Mouse (Mus musculus) brain, embryonic 18.5 days (tissue): ENCODE results near the gene Havcr2.
"Not testable (repeated sequence)": the region's sequence is repeated elsewhere in the genome, so short reads cannot be mapped to it uniquely, and the experiment has no call there.

ENCODE experiments used
- DNase-seq: peaks from one replicate; pipeline ENCODE4 v3.0.0-alpha.2; 2012; ENCODE audit warnings: low read depth, low spot score

Gene Havcr2

GRCm38 (mm10) chr11:46454453-46455045, at the start of gene Havcr2:
Gene Havcr2 (plus strand): TSS chr11:46454935.
- DNase-seq = no peak

- no peak for DNase-seq
Observed at GRCm38 (mm10) chr11:46404986-46405385, 49.7 kb upstream of the Havcr2 start.

DNA sequence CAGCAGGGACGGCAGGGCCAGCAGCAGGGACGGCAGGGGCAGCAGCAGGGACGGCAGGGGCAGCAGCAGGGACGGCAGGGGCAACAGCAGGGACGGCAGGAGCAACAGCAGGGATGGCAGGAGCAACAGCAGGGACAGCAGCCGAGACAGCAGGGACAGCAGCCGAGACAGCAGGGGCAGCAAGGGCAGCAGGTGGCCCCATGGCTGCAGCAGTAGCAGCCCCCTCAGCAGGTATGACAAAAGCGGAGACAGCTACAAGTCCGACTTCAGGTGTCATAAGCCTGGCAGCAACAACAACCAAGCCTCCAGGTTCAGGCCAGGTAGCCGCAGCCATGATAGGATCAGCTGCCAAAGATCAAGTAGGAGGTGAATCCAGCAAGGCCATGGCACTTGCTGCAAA, 48.0 kb upstream of the Havcr2 start:
- no peak for DNase-seq

DNA sequence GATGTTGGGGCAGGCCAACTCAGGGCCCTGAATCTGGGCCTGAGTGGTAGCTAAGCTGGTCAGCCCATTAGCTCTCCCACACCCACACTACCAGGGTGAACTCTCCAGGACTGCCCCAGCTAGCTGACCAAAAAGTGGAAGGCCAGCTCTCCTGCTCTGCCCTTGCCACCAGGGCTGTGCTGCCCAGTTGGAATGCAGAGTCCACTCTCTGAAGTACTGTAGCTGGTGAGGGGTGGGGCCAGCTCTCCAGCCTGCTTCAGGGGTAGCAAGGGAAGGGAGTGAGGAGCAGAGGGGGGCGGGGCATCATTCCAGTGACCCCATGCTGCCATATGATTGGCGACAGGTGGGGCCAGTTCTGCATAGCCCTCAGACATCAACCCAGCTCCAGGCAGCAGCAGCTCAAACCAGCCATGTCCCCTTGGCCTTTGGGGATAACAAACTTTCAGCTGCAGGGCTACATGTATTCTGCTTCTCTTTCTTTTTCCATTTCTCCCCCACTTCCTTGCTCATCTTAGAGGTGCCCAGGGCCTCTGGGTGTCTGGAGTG, 44.6 kb upstream of the Havcr2 start:
- DNase-seq = no peak

- DNase-seq = no peak
Observed at GRCm38 (mm10) chr11:46418438-46418837, 36.3 kb upstream of the Havcr2 start.

GRCm38 (mm10) chr11:46418860-46419259, 35.9 kb upstream of the Havcr2 start:
- DNase-seq = no peak

DNA sequence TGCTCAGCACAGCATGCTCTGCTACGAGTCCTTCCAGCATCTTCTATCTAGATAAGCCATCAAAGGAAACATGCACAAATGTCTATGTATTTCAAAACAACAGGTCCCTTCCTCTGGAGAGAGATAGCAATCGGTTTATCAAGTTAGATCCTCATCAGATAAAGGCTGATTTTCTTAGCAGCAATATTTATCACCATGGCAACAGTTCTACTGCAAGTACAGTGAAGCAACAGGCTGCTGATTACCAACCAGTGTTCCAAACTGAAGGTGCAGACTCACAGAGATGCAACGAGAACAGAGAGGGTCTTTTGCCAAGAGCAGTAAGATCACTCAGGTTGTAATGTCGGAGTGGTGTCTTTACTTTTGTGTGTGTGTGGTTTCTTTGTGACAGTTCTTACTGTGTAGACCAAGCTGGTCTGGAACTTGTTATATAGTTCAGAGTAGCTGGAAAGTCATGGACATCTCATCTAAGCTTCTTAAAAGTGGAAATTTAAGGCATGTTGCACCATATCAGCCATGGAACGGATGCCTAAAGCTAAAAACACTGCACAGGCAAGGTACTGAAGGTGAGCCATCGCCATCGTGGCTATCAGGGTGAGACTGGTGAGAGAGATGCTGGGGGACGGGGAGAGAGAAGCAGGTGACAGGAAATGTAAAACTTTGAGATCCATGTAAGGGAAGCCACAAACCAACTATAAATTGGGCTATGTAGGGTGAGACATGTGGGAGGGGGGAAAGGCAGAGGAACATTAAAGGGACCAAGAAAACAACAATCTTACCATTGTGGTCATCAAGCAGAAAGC, 33.4 kb upstream of the Havcr2 start:
- no peak for DNase-seq

DNA sequence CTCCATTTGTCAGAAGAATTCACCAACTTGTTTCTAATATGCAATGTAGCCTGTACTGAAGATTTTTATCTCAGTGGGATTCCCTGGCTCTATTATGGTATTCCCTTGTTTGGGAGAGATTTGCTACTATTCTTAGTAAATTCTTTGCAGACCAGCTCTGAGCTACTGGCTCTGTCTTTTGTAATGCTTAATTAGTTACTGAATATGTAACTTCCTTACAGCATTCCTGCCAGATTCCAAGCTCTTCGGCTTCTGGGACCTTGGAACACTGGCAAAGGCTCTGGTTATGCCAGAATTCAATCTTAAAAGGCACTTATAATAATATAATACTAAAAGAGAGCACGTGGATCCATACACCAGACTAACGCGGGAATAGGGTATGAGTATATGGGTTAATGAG, 26.6 kb upstream of the Havcr2 start:
- DNase-seq = not testable (repeated sequence)

DNA sequence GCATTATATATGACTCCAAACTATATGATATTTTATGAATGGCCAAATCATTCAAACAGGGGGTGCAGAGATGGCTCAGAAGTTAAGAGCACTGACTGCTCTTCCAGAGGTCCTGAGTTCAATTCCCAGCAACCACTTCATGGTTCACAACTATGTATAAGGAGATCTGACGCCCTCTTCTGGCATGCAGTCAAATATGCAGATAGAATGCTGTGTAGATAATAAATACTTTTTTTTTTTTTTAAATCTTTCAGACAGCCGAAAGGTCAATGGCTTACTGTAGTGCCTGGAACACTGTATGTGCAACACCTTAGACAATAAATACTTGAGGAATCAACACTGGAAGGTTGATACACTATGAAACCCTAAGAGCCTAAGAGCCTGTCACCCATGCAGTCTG, 24.6 kb upstream of the Havcr2 start:
- no peak for DNase-seq

- DNase-seq = peak; percentile 42
Observed at GRCm38 (mm10) chr11:46431129-46431528, 23.6 kb upstream of the Havcr2 start.

DNA sequence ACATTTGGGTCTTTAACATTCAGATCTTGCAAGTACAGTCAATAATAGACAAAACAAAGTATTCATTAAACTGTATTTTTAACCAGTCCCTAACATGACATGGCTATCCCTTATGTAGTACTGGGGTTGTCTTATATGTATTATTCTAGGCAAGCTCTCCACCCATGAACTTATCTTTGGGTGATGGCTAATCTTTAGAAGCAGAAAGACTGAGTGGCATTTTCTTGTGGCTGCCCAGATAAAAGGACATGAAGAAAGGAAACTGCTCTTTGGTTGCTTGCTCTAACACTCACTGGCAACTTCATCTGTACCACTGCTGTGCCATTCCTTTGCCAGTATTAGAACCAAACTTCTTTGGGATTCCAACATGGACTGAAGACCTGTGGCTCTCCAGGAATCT, 19.4 kb upstream of the Havcr2 start:
- DNase-seq = no peak

DNA sequence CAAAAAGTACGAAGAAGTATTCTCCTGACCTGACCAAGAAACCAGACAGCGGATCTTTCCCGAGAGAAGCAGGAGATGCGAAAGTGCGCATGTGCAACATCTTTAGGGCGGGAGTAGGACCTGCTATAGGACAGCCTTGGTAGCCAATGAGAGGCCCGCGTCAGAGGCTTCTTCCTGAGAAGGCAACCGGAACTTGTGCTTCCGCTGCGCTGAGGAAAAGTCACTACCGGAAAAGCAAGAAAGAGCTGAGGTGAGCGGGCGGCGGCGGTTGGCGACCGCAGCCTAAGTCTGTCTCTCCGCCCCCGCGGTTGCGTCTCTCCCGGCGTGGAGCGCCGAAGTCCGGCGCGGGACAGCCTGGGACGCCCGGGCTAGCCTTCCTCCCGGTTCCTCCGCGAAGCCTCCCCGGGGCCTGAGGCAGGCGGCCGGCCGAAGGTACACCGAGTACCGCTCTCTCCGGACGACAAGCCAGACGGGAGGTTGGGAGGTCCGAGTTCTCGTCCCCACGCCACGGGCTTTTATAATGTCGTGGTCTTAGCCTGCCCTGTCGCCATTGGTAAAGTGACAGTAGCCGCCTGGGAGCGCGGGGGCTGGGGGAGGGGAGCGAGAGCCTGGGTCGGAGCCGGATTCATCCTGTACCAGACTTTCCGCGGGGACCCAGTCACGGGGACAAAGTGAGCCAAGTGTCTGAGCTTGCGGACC, 17.8 kb upstream of the Havcr2 start, which contains the start of gene Med7:
TSS of gene Med7 (plus strand) at position 166 of the 699 bp plus-strand sequence.
- peak; percentile 94 for DNase-seq

- DNase-seq = no peak
Observed at GRCm38 (mm10) chr11:46437459-46438000, 17.2 kb upstream of the Havcr2 start.

GRCm38 (mm10) chr11:46439005-46439543, 15.7 kb upstream of the Havcr2 start:
- no peak for DNase-seq

DNA sequence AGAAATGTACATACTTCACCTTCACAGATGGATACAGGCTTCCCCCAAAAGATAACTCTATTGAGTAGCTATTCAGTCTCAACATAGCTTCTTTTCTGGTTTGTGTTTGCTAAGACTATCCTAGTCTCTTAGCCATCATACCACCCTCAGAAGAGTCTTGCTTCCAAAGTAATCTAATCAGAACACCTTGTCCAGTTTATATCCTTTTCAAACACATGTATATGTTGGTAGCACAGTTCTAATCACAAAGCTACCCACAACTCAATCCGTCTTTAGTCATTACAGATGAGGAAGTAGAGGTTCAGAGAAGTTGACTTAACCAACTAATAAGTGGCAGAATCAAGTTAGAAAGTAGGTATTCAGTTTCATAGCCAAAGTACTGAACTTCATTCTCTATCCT, 13.0 kb upstream of the Havcr2 start:
- no peak for DNase-seq

- no peak for DNase-seq
Observed at GRCm38 (mm10) chr11:46443152-46443551, 11.6 kb upstream of the Havcr2 start.

- no peak for DNase-seq
Observed at GRCm38 (mm10) chr11:46443979-46444378, 10.8 kb upstream of the Havcr2 start.

DNA sequence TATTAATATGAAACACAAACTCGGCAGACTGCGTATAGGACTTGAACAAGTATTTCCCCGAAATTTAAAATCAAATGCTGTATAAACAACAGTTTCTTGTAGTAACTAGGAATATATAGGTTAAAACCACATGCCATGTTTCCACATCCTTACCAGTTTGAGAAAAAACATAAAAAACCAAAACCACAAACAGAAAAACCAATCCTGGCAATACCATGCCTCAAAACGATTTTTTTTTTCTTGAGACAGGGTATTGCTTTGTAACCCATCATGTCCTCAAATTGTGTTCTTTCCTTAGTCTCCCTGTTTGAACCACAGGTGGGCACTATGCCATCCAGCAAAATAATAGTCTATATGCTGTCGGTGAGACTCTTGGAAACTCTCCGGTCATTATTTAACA, 8.6 kb upstream of the Havcr2 start:
- DNase-seq = no peak

DNA sequence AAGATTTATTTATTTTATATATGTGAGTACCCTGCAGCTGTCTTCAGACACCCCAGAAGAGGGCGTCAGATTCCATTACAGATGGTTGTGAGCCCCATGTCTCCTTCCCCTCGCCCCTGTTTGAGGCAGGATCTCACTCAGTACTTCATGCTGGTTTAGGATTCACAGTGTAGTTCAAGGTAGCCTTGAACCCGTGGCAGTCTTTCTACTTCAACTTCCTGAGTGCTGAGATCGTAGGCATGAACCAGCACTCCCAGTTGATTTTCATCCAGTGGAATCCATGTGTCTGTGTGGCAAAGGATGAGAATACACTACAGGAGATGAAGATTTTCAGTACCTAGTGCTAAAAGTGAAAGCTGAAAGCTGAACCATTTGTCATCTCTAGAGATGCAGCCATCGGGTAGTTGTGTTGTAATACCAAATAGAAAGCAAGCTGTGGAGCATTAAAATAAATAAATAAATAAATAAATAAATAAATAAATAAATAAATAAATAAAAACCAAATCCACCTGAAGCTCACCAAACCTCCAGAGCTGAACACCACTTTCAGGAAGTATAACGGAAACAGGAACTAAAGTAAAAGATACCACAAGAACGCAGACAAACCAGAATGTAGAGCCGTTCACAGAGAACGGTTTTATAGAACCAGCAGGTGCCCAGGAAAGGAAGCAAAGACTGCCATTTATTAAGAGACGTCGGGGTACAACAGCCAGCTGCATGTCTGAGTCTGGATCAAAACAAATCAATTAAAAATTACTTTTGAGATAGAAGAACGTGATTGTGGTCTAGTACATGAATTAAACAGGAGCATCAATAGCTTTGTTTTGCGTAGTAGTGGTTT, 6.9 kb upstream of the Havcr2 start:
- no peak for DNase-seq

DNA sequence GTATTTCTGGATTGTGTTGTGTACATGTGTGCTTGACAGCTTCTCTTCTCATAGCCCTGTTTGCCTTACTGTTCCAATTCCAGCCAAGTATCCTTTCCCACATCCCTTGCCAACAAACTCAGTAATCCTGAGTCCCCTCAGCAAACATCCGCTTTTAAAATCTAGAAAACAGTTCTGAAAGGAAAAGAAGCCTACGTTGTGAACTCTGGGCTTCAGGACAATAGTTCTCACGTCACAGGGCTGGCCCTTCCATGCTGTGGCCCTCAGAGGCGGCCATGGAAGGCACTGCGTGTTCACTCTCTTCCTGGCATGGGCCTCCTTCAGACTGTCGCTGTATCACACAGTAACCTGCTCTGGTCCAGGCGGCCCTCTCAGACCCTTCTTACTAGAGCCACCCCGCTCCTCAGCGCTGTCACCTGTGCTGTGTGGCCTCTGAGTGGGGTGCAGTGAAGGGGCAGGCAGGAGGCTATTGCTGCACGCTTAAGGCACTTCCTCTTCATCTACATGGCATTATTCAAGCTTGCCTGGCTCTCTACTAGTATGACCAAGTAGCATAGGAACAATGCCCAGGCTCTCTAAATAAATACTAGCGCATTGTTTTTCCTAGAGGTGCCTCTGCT, 5.2 kb upstream of the Havcr2 start:
- no peak for DNase-seq
